Mouse (Mus musculus) spleen, adult 2 months (tissue): ENCODE measurements around the gene H2-DMb2.

ENCODE experiments used
- CTCF ChIP-seq: fragments of 200-500 bp; IDR thresholded peaks from 2 replicates; pipeline ENCODE4 v1.5.1; 2011; ENCODE audit warnings: mild to moderate bottlenecking, inconsistent platforms; ENCODE audit not compliant: insufficient read depth, insufficient read length, insufficient replicate concordance; ENCODE audit errors: extremely low read depth
- POLR2A ChIP-seq: fragments of 200-500 bp; IDR thresholded peaks from 2 replicates; pipeline ENCODE4 v1.6.1; 2011; ENCODE audit warnings: low read depth, low read length, inconsistent platforms

GRCm38 (mm10) chr17:34122188-34122984 is 20.7 kb upstream of the H2-DMb2 start, which contains the start of gene Brd2:
- peak; percentile 73 for TF ChIP-seq POLR2A
- TF ChIP-seq CTCF, result no peak
